Mouse (Mus musculus) left cerebral cortex, postnatal 25 days (tissue): ENCODE measurements around the gene Fam160a2. TPM values are rescaled to one million over a fixed set of nuclear protein-coding genes. Genes with fewer than 3 reads are reported as not detected.
A peak's percentile ranks its signal among the peaks of the same experiment; 100 is the strongest.

Experiments used
- DNase-seq, 2 experiments: peaks; one replicate each; pipeline ENCODE4 v3.0.0; 2022; ENCODE audit warnings: low spot score in 2 of 2, mixed read lengths in 1 of 2
- intact Hi-C: fragments of 180-260 bp; cut with DNase I; formaldehyde crosslinking; loops from one replicate; pipeline ENCODE4 v1.15.1; 2025
- total RNA-seq, 2 experiments: library from RNA; stranded (reverse); gene quantifications; 2 replicates each; pipeline ENCODE4 v1.2.3; 2021

Fam160a2 gene
- 10 to 100 TPM; 73.2 to 77.9 TPM for total RNA-seq

GRCm38 (mm10) chr7:105399935-105400624 is at the start of gene Fam160a2:
Gene Fam160a2, minus strand, starts transcription at chr7:105400054.
- intact Hi-C loops = loop anchor here (5.0 kb wide), 1 partner anchor 232 kb away; the partner anchor contains the start of gene Trim3
- peak; percentile 99 to 100 for DNase-seq

GRCm38 (mm10) chr7:105445076-105445475 is 45.2 kb upstream of the Fam160a2 start:
- DNase-seq = no peak
- intact Hi-C loops = no loop called here

GRCm38 (mm10) chr7:105441426-105441825 is 41.6 kb upstream of the Fam160a2 start:
- no peak for DNase-seq
- intact Hi-C loops = no loop called here

- intact Hi-C loops = loop anchor here (2.0 kb wide), 1 partner anchor 27 kb away; no protein-coding TSS in a partner anchor
- peak; percentile 53 to 83 for DNase-seq
Observed at GRCm38 (mm10) chr7:105437979-105438772, 38.3 kb upstream of the Fam160a2 start.

GRCm38 (mm10) chr7:105434798-105435197 is 34.9 kb upstream of the Fam160a2 start:
- intact Hi-C loops = no loop called here
- DNase-seq = no peak

- DNase-seq = no peak
- intact Hi-C loops = no loop called here
Observed at GRCm38 (mm10) chr7:105433859-105434258, 34.0 kb upstream of the Fam160a2 start.

- intact Hi-C loops = no loop called here
- no peak for DNase-seq
Observed at GRCm38 (mm10) chr7:105432058-105432457, 32.2 kb upstream of the Fam160a2 start.

- intact Hi-C loops = loop anchor here (5.0 kb wide), 1 partner anchor 41 kb away; no protein-coding TSS in a partner anchor
- DNase-seq = no peak
Observed at GRCm38 (mm10) chr7:105426051-105426450, 26.2 kb upstream of the Fam160a2 start.

GRCm38 (mm10) chr7:105425424-105426043 is 25.7 kb upstream of the Fam160a2 start, which contains the start of gene Cckbr:
Gene Cckbr, plus strand, starts transcription at chr7:105425731.
- intact Hi-C loops = loop anchor here (5.0 kb wide), 1 partner anchor 42 kb away; no protein-coding TSS in a partner anchor
- peak; percentile 57 to 77 for DNase-seq

- intact Hi-C loops = no loop called here
- no peak for DNase-seq
Observed at GRCm38 (mm10) chr7:105424368-105424767, 24.5 kb upstream of the Fam160a2 start.

GRCm38 (mm10) chr7:105420903-105421302 is 21.0 kb upstream of the Fam160a2 start:
- intact Hi-C loops = no loop called here

GRCm38 (mm10) chr7:105418106-105418505 is 18.3 kb upstream of the Fam160a2 start:
- intact Hi-C loops = no loop called here
- peak in 1 of 2 experiments; percentile 29 for DNase-seq

More at GRCm38 (mm10) chr7:105420903-105421302, 21.0 kb upstream of the Fam160a2 start:
- DNase-seq = no peak

GRCm38 (mm10) chr7:105416529-105416928 is 16.7 kb upstream of the Fam160a2 start:
- intact Hi-C loops = no loop called here
- peak in 1 of 2 experiments; percentile 63 for DNase-seq

- peak; percentile 41 to 85 for DNase-seq
- intact Hi-C loops = no loop called here
Observed at GRCm38 (mm10) chr7:105414385-105414784, 14.5 kb upstream of the Fam160a2 start.

GRCm38 (mm10) chr7:105411874-105412632 is 12.2 kb upstream of the Fam160a2 start:
- peak; percentile 88 to 91 for DNase-seq
- intact Hi-C loops = loop anchor here (2.0 kb wide), 2 partner anchors 63 to 103 kb away; no protein-coding TSS in a partner anchor

GRCm38 (mm10) chr7:105406322-105406721 is 6.5 kb upstream of the Fam160a2 start:
- intact Hi-C loops = no loop called here
- DNase-seq = no peak

- no peak for DNase-seq
- intact Hi-C loops = loop anchor here (5.0 kb wide), 1 partner anchor 228 kb away; the partner anchor contains the start of gene Trim3
Observed at GRCm38 (mm10) chr7:105404268-105404667, 4.4 kb upstream of the Fam160a2 start, which contains the start of gene Cnga4. Gene Cnga4, plus strand, starts transcription at chr7:105404568.

- DNase-seq = peak in 1 of 2 experiments; percentile 13
- intact Hi-C loops = no loop called here
Observed at GRCm38 (mm10) chr7:105399058-105399934, 558 bp downstream of the Fam160a2 start.
